Mouse (Mus musculus) embryo, embryonic 9.5 days (tissue): ENCODE results near the gene Zfp110.

Source experiments
- DNase-seq: peaks from one replicate; pipeline ENCODE4 v3.0.0-alpha.2; 2017; ENCODE audit errors: extremely low spot score

Gene Zfp110

GRCm38 (mm10) chr7:12897655-12898410 lies 63.3 kb downstream of the Zfp110 start, which contains the start of gene Zscan22:
Gene Zscan22, plus strand, starts transcription at chr7:12897815.
- DNase-seq = peak; percentile 90
